ENCODE assay signal across 9 mouse cellular contexts in the genomic region with DNA sequence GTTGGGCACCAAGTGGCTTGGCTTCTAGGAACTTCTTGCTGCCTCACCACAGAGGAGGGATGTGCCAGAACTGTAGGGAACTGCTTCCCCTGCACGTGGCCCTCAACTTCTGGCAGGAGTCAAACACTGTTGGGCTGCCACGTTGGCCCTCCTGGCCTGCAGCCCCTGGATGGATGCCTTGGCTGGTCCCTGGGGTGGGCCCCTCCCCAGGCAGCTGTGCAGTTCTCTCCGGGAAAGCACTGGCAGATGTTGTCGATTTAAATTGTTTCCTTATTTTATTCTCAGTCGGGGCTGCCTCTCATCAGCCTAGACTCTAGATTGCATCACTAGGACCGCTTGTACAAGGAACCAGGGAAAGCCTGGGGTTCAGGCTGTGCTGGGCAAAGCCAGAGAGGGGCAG. TPM values are rescaled to one million over a fixed set of nuclear protein-coding genes. Genes with fewer than 3 reads are reported as not detected.
DNase-seq lines count a peak whose midpoint lies in the region; ATAC-seq and TF ChIP-seq lines count a peak whose summit lies in the region.
"Had no signal": no experiment of that assay in that cellular context is flagged by ENCODE, and none has a peak within 500 bp of the region (broad histone marks: within the 10 kb centered on the region; RNA-seq: fewer than 3 reads in every experiment).

No protein-coding gene starts in this region.

- H3K4me2 ChIP-seq in intestine, postnatal 0 days (replicated peaks; ENCODE audit: low read depth), result no peak overlapping the region

- no peak for TF ChIP-seq CTCF in intestine, postnatal 0 days (IDR thresholded peaks at IDR 0.05; ENCODE audit: low read depth)

- H3K9ac ChIP-seq in intestine, postnatal 0 days (ENCODE audit: low read depth, low read length), result no peak overlapping the region

- DNase-seq in adrenal gland, adult 2 months, result peak; percentile 58
- DNase-seq in adrenal gland, adult 8-10 months, result no peak
- DNase-seq in urinary bladder, postnatal 25 days (ENCODE audit: low spot score), result peak; percentile 46
- no peak for DNase-seq in urinary bladder, adult 2 months (ENCODE audit: low spot score)
- DNase-seq in urinary bladder, postnatal 4 days (ENCODE audit: low spot score in 2 of 2), result peak; percentile 75 to 81
- no peak for DNase-seq in spleen, postnatal 14 days (ENCODE audit: low spot score in 2 of 2)
- DNase-seq in kidney, adult 18-20 months, result no peak

- ATAC-seq in intestine, postnatal 0 days, result no peak

- H3K27me3 ChIP-seq in intestine, postnatal 0 days (replicated peaks; ENCODE audit: control insufficient read depth, insufficient read depth, low read length), result no peaks in the 10 kb centered on the region

- peaks cover 19% of the 10 kb centered on the region for H3K4me1 ChIP-seq in intestine, postnatal 0 days (replicated peaks; ENCODE audit: control insufficient read depth, insufficient read depth, low read length)

- no peak overlapping the region for H3K4me3 ChIP-seq in intestine, postnatal 0 days (ENCODE audit: low read depth, low read length)

- H3K36me3 ChIP-seq in intestine, postnatal 0 days (ENCODE audit: control insufficient read depth, insufficient read depth), result 0 out of 2 replicates have a peak, but pooled peaks cover 12% of the 10 kb centered on the region

- no peaks in the 10 kb centered on the region for H3K9me3 ChIP-seq in intestine, postnatal 0 days (ENCODE audit: control insufficient read depth)

- 34% methylated on average over 6 of the region's 6 CpGs for WGBS in intestine, postnatal 0 days

- peak overlapping the region; percentile 21; the same call in 1 of the 2 replicates for H3K27ac ChIP-seq in intestine, postnatal 0 days (ENCODE audit: low read depth, low read length)

RNA-seq across cellular contexts. Expression of a gene that starts 14.6 kb away (rescaled TPM):
- total RNA-seq in adrenal gland, adult 2 months (2021), result 10 to 100 TPM; 37.1 to 40.8 TPM
- 40.2 and 43.1 TPM in 2 replicates for polyA plus RNA-seq in adrenal gland, adult 2 months (2012; rRNA removed)
- total RNA-seq in adrenal gland, adult 8-10 months (2022), result 10 to 100 TPM; 39.5 to 50.2 (median 47.2) TPM
- 17.1 and 25.9 TPM in 2 replicates for polyA plus RNA-seq in urinary bladder, adult 2 months (2012; rRNA removed)
- polyA plus RNA-seq in intestine, postnatal 0 days (2015; fragmentation: Nextera tagmentation; extraction: Ambion mirVana), result 18.0 and 18.4 TPM in 2 replicates

RNA-seq across cellular contexts. Expression of a gene that starts 20.9 kb away (rescaled TPM):
- total RNA-seq in adrenal gland, adult 2 months (2021), result 10 to 100 TPM; 52.7 to 67.4 TPM
- 160 and 165 TPM in 2 replicates for polyA plus RNA-seq in adrenal gland, adult 2 months (2012; rRNA removed)
- 10 to 100 TPM; 57.1 to 68.1 (median 62.4) TPM for total RNA-seq in adrenal gland, adult 8-10 months (2022)
- polyA plus RNA-seq in urinary bladder, adult 2 months (2012; rRNA removed), result 88.5 and 117 TPM in 2 replicates
- polyA plus RNA-seq in intestine, postnatal 0 days (2015; fragmentation: Nextera tagmentation; extraction: Ambion mirVana), result 120 and 124 TPM in 2 replicates

RNA-seq across cellular contexts. Expression of a gene that starts 24.8 kb away (rescaled TPM):
- under 1 TPM in 1 of 2 experiments, not detected in 1; 0.29 TPM for total RNA-seq in adrenal gland, adult 2 months (2021)
- 0.10 TPM in 1 of 2 replicates, not detected in the other for polyA plus RNA-seq in adrenal gland, adult 2 months (2012; rRNA removed)
- total RNA-seq in adrenal gland, adult 8-10 months (2022), result under 1 TPM in 1 of 4 experiments, not detected in 3; 0.46 TPM
- polyA plus RNA-seq in urinary bladder, adult 2 months (2012; rRNA removed), result 0.08 TPM in 1 of 2 replicates, not detected in the other
- polyA plus RNA-seq in intestine, postnatal 0 days (2015; fragmentation: Nextera tagmentation; extraction: Ambion mirVana), result not detected in 2 replicates
- polyA plus RNA-seq: heart, embryonic 14.5 days had no signal

RNA-seq across cellular contexts. Expression of a gene that starts 25.7 kb away (rescaled TPM):
- not detected for total RNA-seq in adrenal gland, adult 2 months (2021)
- polyA plus RNA-seq in adrenal gland, adult 2 months (2012; rRNA removed), result not detected in 2 replicates
- total RNA-seq in adrenal gland, adult 8-10 months (2022), result not detected
- polyA plus RNA-seq in urinary bladder, adult 2 months (2012; rRNA removed), result 0.07 TPM in 1 of 2 replicates, not detected in the other
- 0.14 TPM in 1 of 2 replicates, not detected in the other for polyA plus RNA-seq in intestine, postnatal 0 days (2015; fragmentation: Nextera tagmentation; extraction: Ambion mirVana)
- polyA plus RNA-seq: heart, embryonic 14.5 days had no signal

RNA-seq across cellular contexts. Expression of a gene that starts 37.1 kb away (rescaled TPM):
- total RNA-seq in adrenal gland, adult 2 months (2021), result 10 to 100 TPM in 1 of 2 experiments, 1 to 10 TPM in 1; 5.6 to 14.5 TPM
- 15.4 and 18.5 TPM in 2 replicates for polyA plus RNA-seq in adrenal gland, adult 2 months (2012; rRNA removed)
- total RNA-seq in adrenal gland, adult 8-10 months (2022), result 10 to 100 TPM in 3 of 4 experiments, 1 to 10 TPM in 1; 8.5 to 18.9 (median 13.8) TPM
- polyA plus RNA-seq in urinary bladder, adult 2 months (2012; rRNA removed), result 13.3 and 16.1 TPM in 2 replicates
- polyA plus RNA-seq in intestine, postnatal 0 days (2015; fragmentation: Nextera tagmentation; extraction: Ambion mirVana), result 5.7 and 6.6 TPM in 2 replicates

Comparison
In these comparisons a context has a peak if more than half of its experiments do, and no peak if none do; other contexts are left out.
1. DNase-seq: peak in adrenal gland, adult 2 months (single experiment), urinary bladder, postnatal 25 days (single experiment) and urinary bladder, postnatal 4 days (2 of 2); none in adrenal gland, adult 8-10 months (single experiment), urinary bladder, adult 2 months (single experiment), spleen, postnatal 14 days (0 of 2) and kidney, adult 18-20 months (single experiment).